Mouse (Mus musculus): Measurements from ENCODE around the gene Mettl13.

DNA sequence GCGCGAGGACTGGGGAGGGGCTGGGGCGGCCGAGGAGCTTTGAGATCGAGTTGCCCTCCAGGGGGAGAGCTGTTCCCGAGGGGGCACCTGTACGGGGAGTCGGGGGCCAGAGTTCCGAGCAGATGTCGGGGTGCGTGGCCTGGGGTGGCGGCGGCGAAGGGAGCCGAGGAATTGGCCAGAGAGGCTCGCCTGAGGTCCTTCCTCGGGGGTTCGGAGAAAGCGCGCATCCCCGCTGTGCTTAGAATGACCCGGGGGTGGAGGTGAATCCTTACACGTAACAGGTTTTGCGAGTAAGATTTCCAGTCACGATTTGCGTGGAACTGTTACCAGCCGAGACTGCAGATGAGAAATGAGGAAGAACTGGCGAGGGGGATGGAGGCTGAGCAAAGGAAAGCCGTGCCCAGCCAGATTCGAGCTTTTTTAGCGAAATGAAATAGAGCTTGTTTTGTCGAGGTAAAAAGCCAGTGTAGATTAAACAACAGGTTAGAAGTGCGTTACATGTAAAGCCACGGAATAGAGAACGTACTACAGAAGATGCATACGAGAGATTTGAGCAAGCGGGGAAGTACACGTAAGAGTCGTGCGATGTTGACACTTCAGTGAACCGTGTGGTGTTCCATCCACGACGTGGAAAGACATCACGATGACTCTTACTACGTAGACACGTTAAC is 22.7 kb upstream of the Mettl13 start:
- TF ChIP-seq CTCF (IDR thresholded peaks at IDR 0.05; ENCODE audit: low read depth, low read length) (no peak), EP300 (IDR thresholded peaks at IDR 0.05; ENCODE audit: insufficient read depth, low read depth, low read length) (no peak), POLR2A (IDR thresholded peaks at IDR 0.05; ENCODE audit: insufficient read depth, low read length) (no peak)
